12 mouse cellular contexts compared by ENCODE assay signal in genomic region chr2:124616746-124617145, GRCm38 (mm10).
DNase-seq lines count a peak whose midpoint lies in the region; ATAC-seq and TF ChIP-seq lines count a peak whose summit lies in the region.
"Had no signal": no experiment of that assay in that cellular context is flagged by ENCODE, and none has a peak within 500 bp of the region (broad histone marks: within the 10 kb centered on the region; RNA-seq: fewer than 3 reads in every experiment).

No protein-coding gene starts in this region.

- peaks cover 64% of the 10 kb centered on the region for H3K4me1 ChIP-seq in heart, embryonic 11.5 days (ENCODE audit: control insufficient read depth, insufficient read depth, low read length)
- H3K4me1 ChIP-seq in lung, adult 2 months (ENCODE audit: control insufficient read depth, insufficient read depth, low read length) = peaks cover 27% of the 10 kb centered on the region
- peaks cover 42 to 96% of the 10 kb centered on the region in 2 experiments for H3K4me1 ChIP-seq in heart, embryonic 14.5 days (ENCODE audit: control insufficient read depth in 2 of 2, insufficient read depth in 2 of 2, low read length in 2 of 2)

- H3K4me2 ChIP-seq in heart, embryonic 11.5 days = peak overlapping the region; percentile 57
- H3K4me2 ChIP-seq in heart, embryonic 14.5 days (ENCODE audit: low read length) = peak overlapping the region; percentile 72
- H3K4me2 ChIP-seq: forebrain, embryonic 12.5 days had no signal

- 0 out of 2 replicates have a peak overlapping the region, but pooled peaks have one; percentile 23 for H3K27ac ChIP-seq in heart, embryonic 11.5 days (ENCODE audit: low read depth, low read length)
- H3K27ac ChIP-seq in heart, embryonic 14.5 days (replicated peaks in 1 of 2; ENCODE audit: control insufficient read depth in 1 of 2, insufficient read depth in 1 of 2, low read depth in 2 of 2, low read length in 2 of 2) = peak overlapping the region; percentile 78 to 87
- H3K27ac ChIP-seq: forebrain, embryonic 12.5 days had no signal

- no peaks in the 10 kb centered on the region for H3K27me3 ChIP-seq in heart, embryonic 11.5 days (ENCODE audit: control insufficient read depth, insufficient read depth, low read length)
- H3K27me3 ChIP-seq in heart, embryonic 14.5 days (ENCODE audit: control insufficient read depth, insufficient read depth, low read length) = no peaks in the 10 kb centered on the region

- DNase-seq in heart, postnatal 4 days = no peak
- DNase-seq in lung, adult 2 months = no peak
- DNase-seq in lung, postnatal 10 days = no peak
- DNase-seq in lung, postnatal 25 days (ENCODE audit: low spot score) = peak; percentile 20
- DNase-seq: adrenal gland, adult 2 months; gastrocnemius, postnatal 10 days; thymus, adult 2 months had no signal

- H3K4me3 ChIP-seq in heart, embryonic 11.5 days (ENCODE audit: low read depth, low read length) = no peak overlapping the region
- peak overlapping the region; percentile 9 for H3K4me3 ChIP-seq in lung, adult 2 months (replicated peaks; ENCODE audit: extremely low read depth, low read depth, low read length)
- 0 out of 4 replicates have a peak overlapping the region, but pooled peaks of 1 of the 2 experiments have one; percentile 20 for H3K4me3 ChIP-seq in heart, embryonic 14.5 days (ENCODE audit: control insufficient read depth in 1 of 2, insufficient read depth in 1 of 2, low read depth in 1 of 2, low read length in 2 of 2)
- H3K4me3 ChIP-seq: forebrain, embryonic 12.5 days had no signal

- no peak for ATAC-seq in heart, embryonic 11.5 days (replicated peaks; ENCODE audit: insufficient number of reproducible peaks, low FRiP score, low TSS enrichment)
- ATAC-seq in heart, embryonic 14.5 days (ENCODE audit: insufficient number of reproducible peaks, insufficient read depth, low FRiP score, low read depth) = no peak
- ATAC-seq in frontal cortex, adult (ENCODE audit: low TSS enrichment) = no peak
- ATAC-seq: CD4-positive, CD25-positive, alpha-beta regulatory T cell, adult 4 months had no signal

- no peaks in the 10 kb centered on the region for H3K9me3 ChIP-seq in heart, embryonic 11.5 days (replicated peaks; ENCODE audit: control insufficient read depth, low read length)
- no peaks in the 10 kb centered on the region for H3K9me3 ChIP-seq in heart, embryonic 14.5 days (ENCODE audit: control insufficient read depth, low read length)
- H3K9me3 ChIP-seq: forebrain, embryonic 12.5 days had no signal

- no peak overlapping the region for H3K9ac ChIP-seq in heart, embryonic 11.5 days (ENCODE audit: low read depth, low read length)
- H3K9ac ChIP-seq in heart, embryonic 14.5 days (ENCODE audit: low read length) = peak overlapping the region; percentile 57
- H3K9ac ChIP-seq: forebrain, embryonic 12.5 days had no signal

- TF ChIP-seq CTCF in lung, adult 2 months (IDR thresholded peaks at IDR 0.05; ENCODE audit: insufficient read depth, low read length) = no peak

- TF ChIP-seq POLR2A in lung, adult 2 months (IDR thresholded peaks at IDR 0.05; ENCODE audit: borderline replicate concordance, extremely low read depth, low read depth, low read length) = peak; percentile 30; the same call in 1 of the 2 replicates

- H3K36me3 ChIP-seq in heart, embryonic 11.5 days (ENCODE audit: control insufficient read depth, insufficient read depth, low read length) = no peaks in the 10 kb centered on the region
- 0 out of 2 replicates have a peak, but pooled peaks cover 9% of the 10 kb centered on the region for H3K36me3 ChIP-seq in heart, embryonic 14.5 days (ENCODE audit: control insufficient read depth, insufficient read depth, low read length)
- H3K36me3 ChIP-seq: forebrain, embryonic 12.5 days had no signal

- 43% methylated on average over 4 of the region's 4 CpGs for WGBS in heart, embryonic 11.5 days (ENCODE audit: insufficient replicate concordance)
- WGBS in lung, adult 2 months = 48% methylated on average over 4 of the region's 4 CpGs
- 26% methylated on average over 4 of the region's 4 CpGs for WGBS in heart, embryonic 14.5 days
